Mouse (Mus musculus) G1E (cell line): ENCODE measurements around the gene Podxl2. TPM values are rescaled to one million over a fixed set of nuclear protein-coding genes. Genes with fewer than 3 reads are reported as not detected.

Experiments
- ATAC-seq: 2 replicates; pipeline ENCODE4 v1.8.0; 2016; ENCODE audit warnings: mild to moderate bottlenecking; ENCODE audit not compliant: insufficient number of reproducible peaks, poor library complexity, low FRiP score, severe bottlenecking; ENCODE audit errors: extremely low read depth
- DNase-seq: peaks from one replicate; pipeline ENCODE4 v3.0.0; 2012; ENCODE audit warnings: low spot score
- H3K27me3 ChIP-seq: 2 replicates; pipeline ENCODE4 v1.6.1; 2012; ENCODE audit warnings: mild to moderate bottlenecking, low read length, inconsistent platforms; ENCODE audit not compliant: insufficient read depth
- H3K36me3 ChIP-seq: replicated peaks from 2 replicates; pipeline ENCODE3; 2012; ENCODE audit warnings: mild to moderate bottlenecking, inconsistent platforms
- H3K4me1 ChIP-seq: 2 replicates; pipeline ENCODE4 v1.6.1; 2012; ENCODE audit warnings: low read depth, low read length, inconsistent platforms, mixed read lengths; ENCODE audit not compliant: insufficient read depth
- H3K4me3 ChIP-seq: 2 replicates; pipeline ENCODE4 v1.5.1; 2012; ENCODE audit warnings: low read depth, mild to moderate bottlenecking, inconsistent platforms, low read length, moderate library complexity, mixed read lengths
- H3K9me3 ChIP-seq: replicated peaks from 2 replicates; pipeline ENCODE4 v1.6.1; 2012; ENCODE audit warnings: inconsistent platforms
- CTCF ChIP-seq: IDR thresholded peaks from 2 replicates; pipeline ENCODE4 v1.5.1; 2012; ENCODE audit warnings: low read depth, low read length, inconsistent platforms, mixed read lengths
- GATA1 ChIP-seq: IDR thresholded peaks from 2 replicates; pipeline ENCODE4 v1.6.1; 2012; ENCODE audit warnings: borderline replicate concordance, low read length, inconsistent platforms, mixed read lengths
- GATA2 ChIP-seq: IDR thresholded peaks from 2 replicates; pipeline ENCODE4 v1.6.1; 2012; ENCODE audit warnings: low read depth, low read length, inconsistent platforms, borderline replicate concordance
- POLR2AphosphoS5 ChIP-seq: IDR thresholded peaks from 2 replicates; pipeline ENCODE4 v1.6.1; 2012; ENCODE audit warnings: low read depth, low read length, inconsistent platforms; ENCODE audit not compliant: insufficient replicate concordance
- TAL1 ChIP-seq: conservative IDR thresholded peaks from 2 replicates; pipeline ENCODE4 v1.6.1; 2012; ENCODE audit warnings: low read depth, low read length, inconsistent platforms, mixed read lengths
- polyA plus RNA-seq: library from polyadenylated mRNA; stranded (reverse); fragments of >175 nt; gene quantifications from 2 replicates; pipeline ENCODE4 v1.2.3, GENCODE M21; 2012
- total RNA-seq, 2 experiments: library from RNA; stranded (forward) in 1 of 2; stranded (reverse) in 1 of 2; fragments of 200-1000 nt in 1 of 2; fragments of >200 nt in 1 of 2; fragmentation: Nextera tagmentation in 1 of 2; gene quantifications; 2 replicates each; pipeline ENCODE4 v1.2.3; 2014 to 2017

Gene Podxl2
- total and polyA plus RNA-seq, 3 experiments = 0.27 TPM; not detected in 2

DNA sequence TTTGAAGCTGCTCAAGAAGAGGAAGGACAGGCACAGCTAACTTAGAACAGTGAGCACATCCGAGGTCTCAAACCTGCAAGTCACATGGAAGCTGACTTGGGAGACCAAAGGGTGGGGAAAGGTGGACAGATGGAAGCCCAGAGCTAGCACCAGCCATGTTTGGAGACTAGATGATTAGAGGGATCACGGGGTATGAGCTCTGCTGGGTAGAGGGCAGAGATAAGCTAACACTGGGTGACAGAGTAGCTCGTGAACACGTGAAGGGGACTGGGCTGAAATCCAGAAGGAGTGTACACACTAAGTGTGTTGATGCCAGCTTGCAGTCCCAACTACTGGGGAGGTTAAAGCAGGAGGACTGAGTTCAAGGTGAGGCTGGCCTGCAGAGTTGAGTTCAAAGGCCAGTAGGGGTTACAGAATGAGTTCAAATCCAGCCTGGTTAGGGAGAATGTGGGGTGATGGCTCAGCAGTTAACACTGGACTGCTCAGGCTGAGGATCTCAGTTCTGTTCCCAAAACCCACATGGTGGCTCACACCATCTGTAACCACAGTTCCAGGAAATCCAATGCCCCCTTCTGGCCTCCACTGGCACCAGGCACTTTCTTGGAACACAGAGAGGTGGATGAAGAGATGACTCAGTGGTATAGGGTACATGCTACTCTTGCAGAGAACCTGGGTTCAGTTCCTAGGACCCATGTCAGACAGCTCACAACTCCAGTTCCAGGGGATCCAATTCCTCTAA is 70.7 kb downstream of the Podxl2 start:
- H3K36me3 ChIP-seq = no peaks in the 10 kb centered on the region
- no peak overlapping the region for H3K4me3 ChIP-seq
- peaks cover 38% of the 10 kb centered on the region for H3K27me3 ChIP-seq
- DNase-seq (no peak), ATAC-seq (no peak)
- H3K4me1 ChIP-seq = no peaks in the 10 kb centered on the region
- TF ChIP-seq TAL1 (no peak), GATA2 (no peak), POLR2AphosphoS5 (no peak), CTCF (no peak), GATA1 (no peak)
- H3K9me3 ChIP-seq = no peaks in the 10 kb centered on the region

DNA sequence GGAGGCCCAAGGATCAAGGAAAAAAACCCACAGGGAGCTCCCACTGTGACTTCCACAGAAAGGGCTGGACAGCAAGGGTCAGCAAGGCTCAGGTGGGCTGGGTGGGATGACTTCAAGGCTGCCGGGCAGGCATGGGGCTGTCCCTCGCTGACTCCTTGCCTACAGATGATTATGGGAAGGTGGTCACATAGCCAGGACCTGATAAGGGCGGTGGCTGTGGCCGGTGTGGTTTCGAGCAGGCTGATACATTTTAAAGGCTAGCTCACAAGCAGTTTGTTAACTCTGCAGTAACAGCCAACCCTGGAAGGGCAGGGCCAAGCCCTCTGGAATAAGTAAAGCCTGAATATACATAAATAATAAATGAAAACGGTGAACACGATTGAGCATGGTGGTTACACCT is 71.8 kb downstream of the Podxl2 start:
- no peaks in the 10 kb centered on the region for H3K36me3 ChIP-seq
- TF ChIP-seq POLR2AphosphoS5 (no peak), GATA1 (no peak), CTCF (no peak), GATA2 (no peak), TAL1 (no peak)
- peaks cover 35% of the 10 kb centered on the region for H3K27me3 ChIP-seq
- no peaks in the 10 kb centered on the region for H3K9me3 ChIP-seq
- H3K4me1 ChIP-seq = no peaks in the 10 kb centered on the region
- no peak overlapping the region for H3K4me3 ChIP-seq
- ATAC-seq (no peak), DNase-seq (no peak)

DNA sequence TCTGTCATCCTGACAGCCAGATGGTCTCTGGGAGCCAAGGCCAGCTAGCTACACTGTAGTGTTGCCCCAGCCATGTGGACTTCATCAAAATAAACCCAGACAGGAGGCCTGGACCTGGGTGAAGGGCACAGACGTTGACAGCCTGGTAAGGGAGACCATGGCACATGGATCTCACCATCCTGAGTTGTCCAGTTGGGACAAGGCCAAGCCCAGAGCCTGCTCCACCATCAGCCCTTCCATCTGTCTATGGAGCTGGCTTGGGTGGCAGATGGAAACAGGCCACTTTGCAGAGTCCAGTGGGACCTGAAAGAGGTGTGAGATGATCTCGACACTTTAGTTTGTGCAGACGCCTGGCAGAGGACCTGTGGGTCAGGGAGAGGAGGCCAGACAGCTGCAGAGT is 74.1 kb downstream of the Podxl2 start:
- Histone ChIP-seq H3K9me3 (no peaks in the 10 kb centered on the region), H3K4me3 (no peak overlapping the region), H3K27me3 (peaks cover 44% of the 10 kb centered on the region), H3K36me3 (no peaks in the 10 kb centered on the region), H3K4me1 (no peaks in the 10 kb centered on the region)
- no peak for TF ChIP-seq CTCF
- no peak for TF ChIP-seq TAL1
- no peak for TF ChIP-seq POLR2AphosphoS5
- no peak for TF ChIP-seq GATA1
- TF ChIP-seq GATA2 = no peak
- ATAC-seq = no peak
- DNase-seq = no peak

DNA sequence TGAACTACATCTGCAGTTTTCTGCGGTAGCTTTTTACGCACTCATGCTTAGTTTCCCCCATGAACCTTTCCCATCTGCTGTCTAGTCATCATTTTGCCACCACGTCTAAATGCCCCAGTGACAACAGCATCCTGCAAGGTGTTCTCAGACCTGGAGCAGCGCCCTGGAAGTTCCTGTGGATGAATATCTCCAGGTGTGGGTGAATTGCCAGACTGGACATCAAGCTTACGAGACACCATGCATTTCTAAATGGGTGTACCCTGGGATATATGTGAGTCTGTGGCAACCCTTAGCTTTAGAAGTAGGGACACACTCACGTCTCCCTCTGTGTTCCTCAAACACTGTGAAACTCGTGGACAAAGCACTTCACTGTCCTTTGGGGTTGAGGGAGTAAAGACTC is 74.7 kb downstream of the Podxl2 start:
- Histone ChIP-seq H3K9me3 (no peaks in the 10 kb centered on the region), H3K4me3 (no peak overlapping the region), H3K4me1 (no peaks in the 10 kb centered on the region), H3K36me3 (no peaks in the 10 kb centered on the region), H3K27me3 (peaks cover 45% of the 10 kb centered on the region)
- TF ChIP-seq GATA2 (no peak), POLR2AphosphoS5 (no peak), TAL1 (no peak), GATA1 (no peak), CTCF (no peak)
- DNase-seq = no peak
- ATAC-seq = no peak

DNA sequence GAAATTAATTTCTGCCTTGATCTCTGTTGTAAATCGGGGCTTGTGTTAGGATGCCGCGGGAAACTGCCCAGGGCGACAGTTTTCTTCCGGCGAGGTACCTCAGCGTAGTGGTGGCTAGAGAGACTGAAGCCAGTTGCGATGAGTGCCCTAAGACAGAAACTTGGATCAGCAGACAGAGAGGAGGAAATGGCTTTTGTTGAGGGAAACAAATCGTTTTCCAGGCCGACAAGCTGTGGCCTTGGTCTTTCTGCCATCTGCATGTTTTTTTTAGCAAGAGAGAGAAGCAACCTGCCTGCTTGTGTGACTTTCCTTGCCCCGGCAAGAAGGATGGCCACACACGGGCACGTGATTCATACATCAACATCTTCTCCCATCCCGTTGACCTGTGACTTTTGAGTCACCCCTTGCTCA is 80.3 kb downstream of the Podxl2 start:
- DNase-seq = no peak
- Histone ChIP-seq H3K27me3 (peaks cover 44% of the 10 kb centered on the region), H3K36me3 (no peaks in the 10 kb centered on the region)

DNA sequence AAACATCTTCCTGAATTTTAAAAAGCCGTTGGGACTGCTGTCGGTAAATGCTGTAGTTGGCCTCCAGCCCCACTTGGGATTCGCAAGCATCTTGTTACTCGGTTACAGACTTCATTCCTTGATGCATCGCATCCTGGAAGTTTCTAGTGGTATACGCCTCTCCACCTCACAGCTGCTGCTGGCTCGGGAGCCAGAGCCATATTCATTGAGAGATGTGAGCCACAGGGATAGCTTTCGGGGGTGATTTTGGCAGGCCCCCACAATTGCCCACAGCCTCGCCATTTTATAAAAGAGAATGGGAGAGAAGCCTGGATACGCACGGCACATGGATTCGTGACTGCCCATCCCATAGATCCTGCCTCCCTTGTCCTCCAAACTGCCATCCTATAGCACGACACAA is 81.0 kb downstream of the Podxl2 start:
- TF ChIP-seq GATA1 (no peak), POLR2AphosphoS5 (no peak), CTCF (no peak), TAL1 (no peak), GATA2 (no peak)
- H3K4me1 ChIP-seq = no peaks in the 10 kb centered on the region
- H3K27me3 ChIP-seq = peaks cover 47% of the 10 kb centered on the region
- DNase-seq (no peak), ATAC-seq (no peak)
- H3K4me3 ChIP-seq = no peak overlapping the region
- H3K36me3 ChIP-seq = no peaks in the 10 kb centered on the region
- H3K9me3 ChIP-seq = no peaks in the 10 kb centered on the region

More for the DNA sequence above, 80.3 kb downstream of the Podxl2 start:
- TF ChIP-seq TAL1 (no peak), GATA2 (no peak), POLR2AphosphoS5 (no peak), CTCF (no peak), GATA1 (no peak)
- Histone ChIP-seq H3K4me1 (no peaks in the 10 kb centered on the region), H3K9me3 (no peaks in the 10 kb centered on the region), H3K4me3 (no peak overlapping the region)
- no peak for ATAC-seq

DNA sequence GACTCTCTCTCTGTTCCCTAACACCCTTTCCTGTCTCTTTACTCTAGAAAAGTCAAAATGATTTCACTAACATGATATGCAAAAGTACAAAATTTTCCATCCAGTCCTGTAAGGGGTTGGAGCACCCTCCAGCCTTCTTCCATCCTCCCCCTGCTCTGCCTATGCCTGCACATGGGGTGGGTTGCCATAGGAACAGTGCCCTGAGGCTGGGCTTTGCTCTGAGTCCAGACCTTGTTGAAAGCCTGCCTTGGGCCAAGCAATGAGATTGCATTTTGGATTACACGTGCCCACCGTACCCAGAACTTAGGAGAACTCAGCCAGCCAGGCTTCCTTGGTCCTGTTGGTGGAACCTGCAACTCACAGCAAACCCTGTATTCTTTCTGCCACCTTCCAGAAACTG is 81.6 kb downstream of the Podxl2 start:
- H3K4me1 ChIP-seq = no peaks in the 10 kb centered on the region
- H3K9me3 ChIP-seq = no peaks in the 10 kb centered on the region
- H3K27me3 ChIP-seq = peaks cover 51% of the 10 kb centered on the region
- no peaks in the 10 kb centered on the region for H3K36me3 ChIP-seq
- H3K4me3 ChIP-seq = no peak overlapping the region
- TF ChIP-seq GATA1 (no peak), CTCF (no peak), POLR2AphosphoS5 (no peak), GATA2 (no peak), TAL1 (no peak)
- ATAC-seq = no peak
- no peak for DNase-seq

Other genes with a start within 250 kb of the Podxl2 start
- not detected in 2 replicates for gene Kbtbd12, start 237.1 kb downstream of the Podxl2 start, total RNA-seq (2014; fragmentation: Nextera tagmentation)
- 0.17 and 0.27 TPM in 2 replicates for gene Kbtbd12, start 237.1 kb downstream of the Podxl2 start, total RNA-seq (2017)
- gene Kbtbd12, start 237.1 kb downstream of the Podxl2 start, polyA plus RNA-seq = not detected in 2 replicates
- 41.5 TPM in 1 of 2 replicates, not detected in the other for gene Mgll, start 150.6 kb downstream of the Podxl2 start, total RNA-seq (2014; fragmentation: Nextera tagmentation)
- 0.11 TPM in 1 of 2 replicates, not detected in the other for gene Mgll, start 150.6 kb downstream of the Podxl2 start, total RNA-seq (2017)
- gene Mgll, start 150.6 kb downstream of the Podxl2 start, polyA plus RNA-seq = 0.02 and 0.03 TPM in 2 replicates
- 9.6 and 17.5 TPM in 2 replicates for gene Abtb1, start 33.1 kb downstream of the Podxl2 start, total RNA-seq (2014; fragmentation: Nextera tagmentation)
- 40.3 and 50.3 TPM in 2 replicates for gene Abtb1, start 33.1 kb downstream of the Podxl2 start, total RNA-seq (2017)
- gene Abtb1, start 33.1 kb downstream of the Podxl2 start, polyA plus RNA-seq = 18.0 and 22.2 TPM in 2 replicates
- gene Mcm2, start 23.7 kb upstream of the Podxl2 start, total RNA-seq (2014; fragmentation: Nextera tagmentation) = 146 and 149 TPM in 2 replicates
- 171 and 181 TPM in 2 replicates for gene Mcm2, start 23.7 kb upstream of the Podxl2 start, total RNA-seq (2017)
- 1,259 and 1,797 TPM in 2 replicates for gene Mcm2, start 23.7 kb upstream of the Podxl2 start, polyA plus RNA-seq
- gene Tpra1, start 27.2 kb upstream of the Podxl2 start, total RNA-seq (2014; fragmentation: Nextera tagmentation) = 28.8 and 30.5 TPM in 2 replicates
- gene Tpra1, start 27.2 kb upstream of the Podxl2 start, total RNA-seq (2017) = 25.9 and 33.6 TPM in 2 replicates
- 70.6 and 76.8 TPM in 2 replicates for gene Tpra1, start 27.2 kb upstream of the Podxl2 start, polyA plus RNA-seq